Mouse (Mus musculus): ENCODE data around the gene Gm17416. TPM values are rescaled to one million over a fixed set of nuclear protein-coding genes. Genes with fewer than 3 reads are reported as not detected.

Gene Gm17416
- not detected in 2 replicates for polyA plus RNA-seq (2015; fragmentation: Nextera tagmentation; extraction: Ambion mirVana)

DNA sequence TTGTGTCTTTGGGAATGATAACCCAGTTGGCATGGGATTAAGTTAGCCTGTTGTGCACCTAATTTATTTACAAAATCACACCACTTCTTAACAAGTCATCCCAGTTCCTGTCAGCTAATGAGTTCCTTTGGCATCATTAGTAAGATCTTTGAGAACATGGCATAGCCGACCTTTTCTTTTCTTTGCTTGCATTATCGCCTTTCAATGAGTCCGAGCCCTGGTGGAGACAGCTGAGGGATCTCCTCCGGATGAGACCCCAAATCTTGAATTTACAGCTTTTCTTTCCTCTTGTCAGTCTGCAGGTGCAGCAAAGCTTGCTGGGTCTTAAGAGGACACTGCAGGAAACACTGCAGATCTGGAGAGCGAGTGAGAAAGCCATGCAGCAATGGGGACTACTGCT is at the start of gene Gm17416:
Gene Gm17416 (plus strand): TSS at position 301 of the 400 bp plus-strand sequence.
- WGBS: 82% methylated on average over 5 of the region's 5 CpGs
- Histone ChIP-seq H3K4me3 (ENCODE audit: low read length) (no peak within 1 kb of the TSS), H3K4me2 (ENCODE audit: low read depth, low read length) (no peak within 1 kb of the TSS), H3K4me1 (ENCODE audit: control insufficient read depth, insufficient read depth, low read length) (no peaks in the 10 kb centered on the region), H3K27ac (ENCODE audit: low read length) (no peak within 1 kb of the TSS), H3K27me3 (ENCODE audit: control insufficient read depth, insufficient read depth, low read length) (0 out of 2 replicates have a peak, but pooled peaks cover 2% of the 10 kb centered on the region), H3K36me3 (ENCODE audit: control insufficient read depth, insufficient read depth) (no peaks in the 10 kb centered on the region), H3K9ac (ENCODE audit: low read length) (no peak within 1 kb of the TSS), H3K9me3 (replicated peaks; ENCODE audit: control insufficient read depth, low read length) (0 out of 2 replicates have a peak, but pooled peaks cover 3% of the 10 kb centered on the region)
- ATAC-seq (replicated peaks; ENCODE audit: extremely low read depth, insufficient read depth, low FRiP score): no peak

- Histone ChIP-seq H3K36me3 (ENCODE audit: control insufficient read depth, insufficient read depth) (no peaks in the 10 kb centered on the region), H3K4me3 (ENCODE audit: low read length) (no peak within 1 kb of the TSS), H3K4me2 (ENCODE audit: low read depth, low read length) (no peak within 1 kb of the TSS), H3K9me3 (replicated peaks; ENCODE audit: control insufficient read depth, low read length) (0 out of 2 replicates have a peak, but pooled peaks cover 3% of the 10 kb centered on the region), H3K9ac (ENCODE audit: low read length) (no peak within 1 kb of the TSS), H3K27ac (ENCODE audit: low read length) (no peak within 1 kb of the TSS), H3K27me3 (ENCODE audit: control insufficient read depth, insufficient read depth, low read length) (no peaks in the 10 kb centered on the region), H3K4me1 (ENCODE audit: control insufficient read depth, insufficient read depth, low read length) (peaks cover 2% of the 10 kb centered on the region; the same call in 1 of the 2 replicates)
- WGBS: 53% methylated on average over 13 of the region's 13 CpGs
- no peak for ATAC-seq (replicated peaks; ENCODE audit: extremely low read depth, insufficient read depth, low FRiP score)
Observed at GRCm38 (mm10) chr2:152539944-152540710, 29.0 kb upstream of the Gm17416 start, which contains the start of gene Defb29. TSS of gene Defb29 (minus strand) at chr2:152540098.

GRCm38 (mm10) chr2:152541979-152542378 is 27.2 kb upstream of the Gm17416 start:
- H3K4me3 ChIP-seq (ENCODE audit: low read length): no peak overlapping the region
- 0 out of 2 replicates have a peak, but pooled peaks cover 3% of the 10 kb centered on the region for H3K9me3 ChIP-seq (replicated peaks; ENCODE audit: control insufficient read depth, low read length)
- no peaks in the 10 kb centered on the region for H3K36me3 ChIP-seq (ENCODE audit: control insufficient read depth, insufficient read depth)
- WGBS: 82% methylated on average over 9 of the region's 9 CpGs
- no peak overlapping the region for H3K27ac ChIP-seq (ENCODE audit: low read length)
- peaks cover 2% of the 10 kb centered on the region; the same call in 1 of the 2 replicates for H3K4me1 ChIP-seq (ENCODE audit: control insufficient read depth, insufficient read depth, low read length)
- H3K9ac ChIP-seq (ENCODE audit: low read length): no peak overlapping the region
- no peak overlapping the region for H3K4me2 ChIP-seq (ENCODE audit: low read depth, low read length)
- ATAC-seq (replicated peaks; ENCODE audit: extremely low read depth, insufficient read depth, low FRiP score): no peak
- no peaks in the 10 kb centered on the region for H3K27me3 ChIP-seq (ENCODE audit: control insufficient read depth, insufficient read depth, low read length)

DNA sequence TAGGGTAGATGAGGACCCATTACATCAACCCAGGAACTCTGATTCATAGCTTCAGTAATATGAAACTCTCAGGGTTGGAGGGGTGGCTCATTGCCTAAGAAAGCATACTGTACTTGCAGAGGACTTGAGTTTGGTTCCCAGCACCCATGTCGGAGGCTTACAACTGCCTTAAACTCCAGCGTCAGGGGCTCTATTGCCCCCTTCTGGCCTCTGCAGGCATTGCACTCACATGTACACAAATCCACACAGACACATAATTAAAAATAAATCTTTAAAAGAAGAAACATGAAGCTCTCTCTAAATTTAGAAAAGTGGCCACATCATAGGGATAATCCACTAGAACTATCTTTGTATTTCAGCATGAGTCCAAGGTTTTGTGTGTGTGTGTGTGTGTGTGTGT is 26.2 kb upstream of the Gm17416 start:
- Histone ChIP-seq H3K4me2 (ENCODE audit: low read depth, low read length) (no peak overlapping the region), H3K27me3 (ENCODE audit: control insufficient read depth, insufficient read depth, low read length) (no peaks in the 10 kb centered on the region), H3K9ac (ENCODE audit: low read length) (no peak overlapping the region), H3K27ac (ENCODE audit: low read length) (no peak overlapping the region), H3K4me3 (ENCODE audit: low read length) (no peak overlapping the region), H3K4me1 (ENCODE audit: control insufficient read depth, insufficient read depth, low read length) (peaks cover 2% of the 10 kb centered on the region; the same call in 1 of the 2 replicates), H3K36me3 (ENCODE audit: control insufficient read depth, insufficient read depth) (no peaks in the 10 kb centered on the region), H3K9me3 (replicated peaks; ENCODE audit: control insufficient read depth, low read length) (0 out of 2 replicates have a peak, but pooled peaks cover 3% of the 10 kb centered on the region)
- 69% methylated on average over 2 of the region's 2 CpGs for WGBS
- no peak for ATAC-seq (replicated peaks; ENCODE audit: extremely low read depth, insufficient read depth, low FRiP score)

DNA sequence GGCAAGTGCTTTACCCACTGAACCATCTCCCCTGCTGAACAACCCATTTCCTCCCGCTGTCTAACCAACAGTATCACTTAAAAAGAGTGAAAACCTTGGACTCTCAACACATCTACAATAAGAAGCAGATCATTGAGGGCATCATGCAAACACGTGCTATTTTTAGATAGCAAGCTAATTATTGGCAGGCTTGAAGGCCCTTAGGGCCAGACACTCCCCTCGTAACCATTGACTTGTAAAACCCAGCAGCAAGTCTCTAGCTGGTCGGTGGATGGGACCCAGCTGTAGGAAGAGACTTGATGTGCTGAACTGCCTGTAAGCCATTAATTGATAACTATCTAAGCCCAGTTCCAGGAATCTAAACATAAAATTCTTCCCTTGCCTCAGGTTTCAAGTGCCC is 25.7 kb upstream of the Gm17416 start:
- Histone ChIP-seq H3K27ac (ENCODE audit: low read length) (no peak overlapping the region), H3K9ac (ENCODE audit: low read length) (no peak overlapping the region), H3K4me2 (ENCODE audit: low read depth, low read length) (no peak overlapping the region), H3K36me3 (ENCODE audit: control insufficient read depth, insufficient read depth) (no peaks in the 10 kb centered on the region), H3K4me1 (ENCODE audit: control insufficient read depth, insufficient read depth, low read length) (peaks cover 2% of the 10 kb centered on the region; the same call in 1 of the 2 replicates), H3K4me3 (ENCODE audit: low read length) (no peak overlapping the region), H3K27me3 (ENCODE audit: control insufficient read depth, insufficient read depth, low read length) (no peaks in the 10 kb centered on the region), H3K9me3 (replicated peaks; ENCODE audit: control insufficient read depth, low read length) (0 out of 2 replicates have a peak, but pooled peaks cover 3% of the 10 kb centered on the region)
- 43% methylated on average over 4 of the region's 4 CpGs for WGBS
- no peak for ATAC-seq (replicated peaks; ENCODE audit: extremely low read depth, insufficient read depth, low FRiP score)

DNA sequence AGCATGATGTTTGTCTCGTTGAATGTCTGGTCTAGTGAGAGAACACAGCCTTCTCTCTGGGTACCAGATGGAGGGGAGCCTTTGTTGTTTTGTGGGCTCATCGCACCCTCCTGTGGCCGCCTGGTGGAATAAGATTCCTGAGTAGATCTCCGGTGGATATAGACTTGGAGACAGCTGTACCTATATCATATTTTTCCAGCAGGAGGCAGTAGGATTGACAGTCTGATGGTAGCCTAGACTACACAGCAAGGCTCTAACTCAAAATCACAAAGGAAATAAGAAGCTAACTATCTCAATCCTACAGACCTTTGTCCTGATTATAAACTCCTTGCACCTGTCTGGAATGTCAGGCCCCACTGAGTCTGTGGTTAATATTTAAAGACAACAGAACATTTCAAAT is 24.4 kb upstream of the Gm17416 start:
- Histone ChIP-seq H3K27ac (ENCODE audit: low read length) (no peak overlapping the region), H3K4me2 (ENCODE audit: low read depth, low read length) (no peak overlapping the region), H3K4me1 (ENCODE audit: control insufficient read depth, insufficient read depth, low read length) (peaks cover 2% of the 10 kb centered on the region; the same call in 1 of the 2 replicates), H3K9me3 (replicated peaks; ENCODE audit: control insufficient read depth, low read length) (0 out of 2 replicates have a peak, but pooled peaks cover 3% of the 10 kb centered on the region), H3K9ac (ENCODE audit: low read length) (no peak overlapping the region), H3K4me3 (ENCODE audit: low read length) (no peak overlapping the region), H3K27me3 (ENCODE audit: control insufficient read depth, insufficient read depth, low read length) (no peaks in the 10 kb centered on the region), H3K36me3 (ENCODE audit: control insufficient read depth, insufficient read depth) (no peaks in the 10 kb centered on the region)
- no peak; the same call in 1 of the 2 replicates for ATAC-seq (replicated peaks; ENCODE audit: extremely low read depth, insufficient read depth, low FRiP score)
- 22% methylated on average over 4 of the region's 4 CpGs for WGBS

- ATAC-seq (replicated peaks; ENCODE audit: extremely low read depth, insufficient read depth, low FRiP score): no peak
- no peaks in the 10 kb centered on the region for H3K9me3 ChIP-seq (replicated peaks; ENCODE audit: control insufficient read depth, low read length)
- no peak overlapping the region for H3K4me3 ChIP-seq (ENCODE audit: low read length)
- H3K9ac ChIP-seq (ENCODE audit: low read length): no peak overlapping the region
- no peak overlapping the region for H3K4me2 ChIP-seq (ENCODE audit: low read depth, low read length)
- no peaks in the 10 kb centered on the region for H3K36me3 ChIP-seq (ENCODE audit: control insufficient read depth, insufficient read depth)
- no peaks in the 10 kb centered on the region for H3K27me3 ChIP-seq (ENCODE audit: control insufficient read depth, insufficient read depth, low read length)
- WGBS: 64% methylated on average over 5 of the region's 5 CpGs
- no peak overlapping the region for H3K27ac ChIP-seq (ENCODE audit: low read length)
- peaks cover 2% of the 10 kb centered on the region; the same call in 1 of the 2 replicates for H3K4me1 ChIP-seq (ENCODE audit: control insufficient read depth, insufficient read depth, low read length)
Observed at GRCm38 (mm10) chr2:152548124-152548523, 21.0 kb upstream of the Gm17416 start.

DNA sequence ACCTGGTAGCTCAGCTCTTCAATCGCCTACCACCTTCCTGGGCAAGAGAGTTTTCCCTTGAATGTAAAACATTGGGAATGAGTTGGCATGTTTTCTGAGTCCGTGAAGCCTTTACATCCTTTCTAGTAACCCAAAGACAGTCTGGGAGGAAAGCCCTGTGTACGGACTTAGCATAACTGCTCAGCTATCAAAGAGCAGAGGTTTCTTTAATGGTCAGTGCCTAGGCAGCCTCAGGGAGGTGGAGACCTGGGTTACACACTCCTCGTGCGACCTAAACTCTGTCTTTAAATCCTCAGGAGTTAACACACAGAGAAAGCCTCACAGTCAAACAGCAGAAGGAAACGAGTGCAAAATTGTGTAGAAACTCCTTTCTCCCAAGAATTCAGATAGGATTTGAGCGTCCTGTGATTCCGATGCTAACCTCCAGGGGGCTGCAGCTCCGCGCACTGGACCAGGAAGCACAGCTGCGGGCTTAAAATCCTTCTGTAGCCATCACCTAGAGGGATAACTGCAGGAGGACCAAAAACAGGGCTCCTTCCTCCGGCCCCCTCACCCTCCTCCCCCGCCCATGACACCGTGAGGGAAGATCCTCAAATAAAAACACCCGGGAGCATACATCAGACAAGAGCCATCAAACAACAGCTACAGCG is 15.2 kb upstream of the Gm17416 start:
- H3K4me2 ChIP-seq (ENCODE audit: low read depth, low read length): peak overlapping the region; percentile 43; the same call in 1 of the 2 replicates

GRCm38 (mm10) chr2:152556655-152557054 is 12.5 kb upstream of the Gm17416 start:
- no peaks in the 10 kb centered on the region for H3K4me1 ChIP-seq (ENCODE audit: control insufficient read depth, insufficient read depth, low read length)
- no peaks in the 10 kb centered on the region for H3K27me3 ChIP-seq (ENCODE audit: control insufficient read depth, insufficient read depth, low read length)
- 77% methylated on average over 7 of the region's 7 CpGs for WGBS
- no peak overlapping the region for H3K27ac ChIP-seq (ENCODE audit: low read length)
- no peak overlapping the region for H3K4me3 ChIP-seq (ENCODE audit: low read length)
- no peak for ATAC-seq (replicated peaks; ENCODE audit: extremely low read depth, insufficient read depth, low FRiP score)
- H3K9ac ChIP-seq (ENCODE audit: low read length): no peak overlapping the region
- no peaks in the 10 kb centered on the region for H3K36me3 ChIP-seq (ENCODE audit: control insufficient read depth, insufficient read depth)
- H3K4me2 ChIP-seq (ENCODE audit: low read depth, low read length): no peak overlapping the region
- no peaks in the 10 kb centered on the region for H3K9me3 ChIP-seq (replicated peaks; ENCODE audit: control insufficient read depth, low read length)

More for the DNA sequence above, 15.2 kb upstream of the Gm17416 start:
- Histone ChIP-seq H3K9me3 (replicated peaks; ENCODE audit: control insufficient read depth, low read length) (no peaks in the 10 kb centered on the region), H3K27me3 (ENCODE audit: control insufficient read depth, insufficient read depth, low read length) (no peaks in the 10 kb centered on the region), H3K27ac (ENCODE audit: low read length) (no peak overlapping the region), H3K4me1 (ENCODE audit: control insufficient read depth, insufficient read depth, low read length) (no peaks in the 10 kb centered on the region), H3K4me3 (ENCODE audit: low read length) (no peak overlapping the region), H3K9ac (ENCODE audit: low read length) (no peak overlapping the region), H3K36me3 (ENCODE audit: control insufficient read depth, insufficient read depth) (no peaks in the 10 kb centered on the region)
- ATAC-seq (replicated peaks; ENCODE audit: extremely low read depth, insufficient read depth, low FRiP score): no peak
- WGBS: 13% methylated on average over 16 of the region's 16 CpGs

All from heart, embryonic 16.5 days (tissue).